Mouse (Mus musculus) megakaryocyte, embryonic 14.5 days (primary cell): ENCODE measurements at regions not wholly inside any gene's neighbourhood (a gene's known extent, or its start where the extent isn't known, plus 50 kb on each side); places are given as distances from the start of the nearest gene placed in this dataset.

Experiments used
- FLI1 ChIP-seq: IDR thresholded peaks from 2 replicates; pipeline ENCODE4 v1.6.1; 2012; ENCODE audit warnings: low read length, inconsistent platforms, mixed read lengths
- GATA1 ChIP-seq: IDR thresholded peaks from 3 replicates; pipeline ENCODE4 v1.6.1; 2012; ENCODE audit warnings: mixed read lengths, low read length, inconsistent platforms, borderline replicate concordance

DNA sequence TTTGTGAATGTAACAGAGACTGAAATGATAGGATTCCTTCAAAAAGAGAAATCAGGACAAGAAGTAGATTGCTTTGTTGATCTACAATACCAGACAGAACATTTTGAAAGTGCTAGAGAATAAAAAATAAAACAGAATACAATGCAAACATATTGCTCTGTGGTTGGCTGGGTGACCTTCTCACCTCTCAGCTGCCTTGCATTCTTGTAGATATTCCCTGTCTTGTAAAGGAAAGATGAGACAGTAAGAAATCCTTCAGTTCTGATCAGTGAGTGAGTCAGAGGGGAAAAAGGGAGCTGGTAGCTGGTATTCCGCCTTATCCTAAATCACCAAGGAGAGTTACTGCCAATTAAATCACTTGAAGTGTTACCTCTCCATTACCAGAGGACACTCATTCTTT is 56.4 kb upstream of the Egfr start:
- TF ChIP-seq GATA1, result no peak
- TF ChIP-seq FLI1, result no peak
